Mouse (Mus musculus) lung, adult 2 months (tissue): ENCODE results near the gene U2af2.

ENCODE experiments used
- CTCF ChIP-seq: fragments of 200-500 bp; IDR thresholded peaks from 2 replicates; pipeline ENCODE4 v1.5.1; 2011; ENCODE audit warnings: mild to moderate bottlenecking, low read length, control low read depth; ENCODE audit not compliant: insufficient read depth
- POLR2A ChIP-seq: fragments of 200-500 bp; IDR thresholded peaks from 2 replicates; pipeline ENCODE4 v1.6.1; 2011; ENCODE audit warnings: low read depth, mild to moderate bottlenecking, control low read depth, low read length, borderline replicate concordance; ENCODE audit errors: extremely low read depth

DNA sequence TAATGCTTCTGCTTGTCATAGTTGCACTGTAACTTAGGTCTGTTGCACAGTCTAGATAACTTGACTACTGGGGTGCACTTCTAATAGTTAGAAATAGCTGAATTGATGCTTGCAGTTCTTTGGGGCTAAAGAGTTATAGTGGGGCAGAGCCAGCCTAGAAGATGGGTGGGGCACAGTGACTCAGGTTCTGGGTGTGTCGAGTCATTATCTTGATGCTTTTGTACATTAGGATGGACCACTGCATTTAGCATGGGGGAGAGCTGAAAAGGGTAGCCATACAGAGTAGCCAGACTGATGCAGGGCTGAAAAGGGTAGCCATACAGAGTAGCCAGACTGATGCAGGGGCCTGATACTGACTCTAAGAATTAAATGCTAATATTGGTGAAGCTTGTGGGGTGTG is 11.6 kb downstream of the U2af2 start:
- TF ChIP-seq POLR2A, result no peak
- TF ChIP-seq CTCF, result no peak
